Comparison of ENCODE assay signal across 28 mouse cellular contexts in the genomic region with DNA sequence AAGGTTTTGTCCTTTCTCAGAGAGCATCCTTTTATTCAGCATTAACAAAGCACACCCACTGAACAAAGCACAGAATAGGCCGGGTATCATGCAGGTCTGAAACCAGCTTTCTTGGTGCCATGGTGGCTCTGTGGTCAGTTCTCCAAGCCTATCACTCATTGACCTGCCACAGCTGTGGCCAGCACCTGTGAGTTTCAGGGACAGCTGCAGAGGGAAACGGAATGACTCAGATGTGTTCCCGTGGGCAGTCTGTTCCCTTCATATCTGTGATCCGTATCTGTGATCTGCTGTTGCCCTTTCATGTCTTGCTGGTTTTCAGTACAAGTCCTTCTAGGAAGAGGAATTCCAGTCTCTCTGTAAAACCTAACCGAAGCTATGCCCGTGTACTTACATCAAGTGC. TPM values are rescaled to one million over a fixed set of nuclear protein-coding genes. Genes with fewer than 3 reads are reported as not detected.
"Had no signal": no experiment of that assay in that cellular context is flagged by ENCODE, and none has a peak within 500 bp of the region (broad histone marks: within the 10 kb centered on the region; RNA-seq: fewer than 3 reads in every experiment).

No protein-coding gene starts in this region.

- H3K27ac ChIP-seq: limb, embryonic 10.5 days; limb, embryonic 13.5 days; liver, embryonic 13.5 days; macrophage; neural tube, embryonic 12.5 days; neural tube, embryonic 15.5 days; stomach, embryonic 15.5 days had no signal

- ATAC-seq: lung, postnatal 0 days had no signal

- H3K36me3 ChIP-seq: limb, embryonic 10.5 days; limb, embryonic 13.5 days; liver, embryonic 13.5 days; neural tube, embryonic 12.5 days; neural tube, embryonic 15.5 days; stomach, embryonic 15.5 days had no signal

- H3K4me2 ChIP-seq: limb, embryonic 13.5 days; liver, embryonic 13.5 days; lung, embryonic 14.5 days; neural tube, embryonic 12.5 days; neural tube, embryonic 15.5 days; stomach, embryonic 15.5 days had no signal

- H3K9me3 ChIP-seq: limb, embryonic 10.5 days; limb, embryonic 13.5 days; liver, embryonic 13.5 days; neural tube, embryonic 12.5 days; neural tube, embryonic 15.5 days; stomach, embryonic 15.5 days had no signal

- H3K4me3 ChIP-seq: limb, embryonic 10.5 days; limb, embryonic 13.5 days; liver, embryonic 13.5 days; neural tube, embryonic 12.5 days; neural tube, embryonic 15.5 days; stomach, embryonic 15.5 days had no signal

- H3K4me1 ChIP-seq: limb, embryonic 10.5 days; liver, embryonic 13.5 days; neural tube, embryonic 12.5 days; neural tube, embryonic 15.5 days; stomach, embryonic 15.5 days had no signal

- H3K9ac ChIP-seq: limb, embryonic 13.5 days; liver, embryonic 13.5 days; lung, embryonic 14.5 days; neural tube, embryonic 12.5 days; neural tube, embryonic 15.5 days; stomach, embryonic 15.5 days had no signal

- DNase-seq: kidney, adult 18-20 months; kidney, adult 9 months; kidney, postnatal 14 days; kidney, postnatal 4 days; liver, embryonic 13.5 days; lung, embryonic 14.5 days; midbrain, embryonic 14.5 days; right cerebral cortex, adult 18-20 months; right cerebral cortex, postnatal 14 days; right cerebral cortex, postnatal 4 days; thymus, postnatal 25 days had no signal

- H3K27me3 ChIP-seq: liver, embryonic 13.5 days; neural tube, embryonic 12.5 days; neural tube, embryonic 15.5 days; stomach, embryonic 15.5 days had no signal

RNA-seq across cellular contexts. Expression of a gene that starts 59.8 kb away (rescaled TPM):
- total RNA-seq: layer of hippocampus, adult 18-20 months; layer of hippocampus, postnatal 14 days; left cerebral cortex, adult 8-10 months; left cerebral cortex, postnatal 14 days; liver, adult 2 months; megakaryocyte, adult 5-6 weeks; midbrain, postnatal 0 days had no signal
- polyA plus RNA-seq: kidney, embryonic 16.5 days; limb, embryonic 10.5 days; limb, embryonic 13.5 days; liver, adult 2 months; liver, embryonic 13.5 days; liver, embryonic 16.5 days; lung, embryonic 14.5 days; lung, postnatal 0 days; macrophage; midbrain, embryonic 14.5 days; midbrain, postnatal 0 days; neural tube, embryonic 12.5 days; neural tube, embryonic 15.5 days; stomach, embryonic 15.5 days; thymus, postnatal 0 days had no signal
